Mouse (Mus musculus) induced T-regulatory cell, adult 2 months (primary cell): ENCODE results near the gene Tns3.

ENCODE experiments used
- DNase-seq: peaks from one replicate; pipeline ENCODE4 v3.0.0-alpha.2; 2012; ENCODE audit warnings: low read depth

Gene Tns3

GRCm38 (mm10) chr11:8435101-8435500, 229.2 kb downstream of the Tns3 start:
- no peak for DNase-seq

DNA sequence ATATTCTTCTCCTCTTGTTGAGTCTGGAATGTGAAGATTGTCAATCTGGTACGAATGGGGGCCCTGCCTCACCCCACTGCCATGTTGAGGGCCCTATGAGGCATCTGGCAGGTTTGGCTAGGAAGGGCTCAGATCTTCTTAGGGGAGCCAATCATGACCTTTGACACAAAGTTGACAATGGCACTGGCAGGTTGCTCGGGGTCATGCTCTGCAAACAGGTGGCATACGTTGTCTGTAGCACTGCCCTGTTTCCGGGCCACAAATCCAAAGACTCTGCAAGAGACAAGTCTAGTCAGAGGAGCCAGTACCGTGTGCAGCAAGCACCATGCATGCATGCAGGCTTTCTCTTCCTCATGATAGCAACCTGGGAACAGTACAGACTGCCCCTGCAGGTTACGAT, 230.0 kb downstream of the Tns3 start:
- no peak for DNase-seq

- no peak for DNase-seq
Observed at GRCm38 (mm10) chr11:8433443-8433842, 230.9 kb downstream of the Tns3 start.

- no peak for DNase-seq
Observed at GRCm38 (mm10) chr11:8432941-8433340, 231.4 kb downstream of the Tns3 start.

DNA sequence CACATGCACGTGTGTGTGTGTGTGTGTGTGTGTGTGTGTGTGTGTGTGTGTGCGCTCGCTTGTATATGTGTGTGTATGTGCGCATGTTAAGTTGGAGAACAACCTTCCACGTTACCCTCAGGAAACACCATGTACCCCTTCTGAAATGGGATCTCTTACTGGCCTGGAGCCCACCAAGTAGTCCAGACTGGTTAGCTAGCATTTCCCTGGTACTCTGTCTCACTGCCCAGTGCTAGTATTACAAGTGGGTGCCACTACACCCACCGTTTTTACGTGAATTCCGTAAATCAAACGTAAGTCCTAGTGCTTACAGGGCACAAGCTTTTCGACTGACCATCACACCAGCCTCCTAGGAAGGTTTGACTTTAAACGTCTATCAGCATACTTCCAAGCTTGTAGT, 236.7 kb downstream of the Tns3 start:
- DNase-seq = no peak

DNA sequence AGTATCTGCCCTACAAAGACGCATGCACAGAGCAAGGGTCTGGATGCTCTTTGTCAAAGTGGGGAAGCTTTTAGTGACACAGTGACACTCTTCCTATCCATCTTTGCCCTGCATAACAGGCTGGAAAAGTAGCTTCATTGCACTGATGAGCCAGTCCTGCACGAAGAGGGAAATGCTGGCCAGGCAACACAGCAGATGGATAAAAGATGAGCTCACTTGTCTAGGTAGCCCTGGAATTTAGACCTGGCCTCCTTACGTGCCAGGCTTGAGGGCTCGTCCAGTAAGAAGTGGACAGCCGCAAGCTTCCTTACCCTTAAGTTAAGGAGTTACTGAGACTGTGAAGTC, 239.1 kb downstream of the Tns3 start:
- no peak for DNase-seq

- DNase-seq = peak; percentile 51
Observed at GRCm38 (mm10) chr11:8424342-8425225, 239.8 kb downstream of the Tns3 start.

DNA sequence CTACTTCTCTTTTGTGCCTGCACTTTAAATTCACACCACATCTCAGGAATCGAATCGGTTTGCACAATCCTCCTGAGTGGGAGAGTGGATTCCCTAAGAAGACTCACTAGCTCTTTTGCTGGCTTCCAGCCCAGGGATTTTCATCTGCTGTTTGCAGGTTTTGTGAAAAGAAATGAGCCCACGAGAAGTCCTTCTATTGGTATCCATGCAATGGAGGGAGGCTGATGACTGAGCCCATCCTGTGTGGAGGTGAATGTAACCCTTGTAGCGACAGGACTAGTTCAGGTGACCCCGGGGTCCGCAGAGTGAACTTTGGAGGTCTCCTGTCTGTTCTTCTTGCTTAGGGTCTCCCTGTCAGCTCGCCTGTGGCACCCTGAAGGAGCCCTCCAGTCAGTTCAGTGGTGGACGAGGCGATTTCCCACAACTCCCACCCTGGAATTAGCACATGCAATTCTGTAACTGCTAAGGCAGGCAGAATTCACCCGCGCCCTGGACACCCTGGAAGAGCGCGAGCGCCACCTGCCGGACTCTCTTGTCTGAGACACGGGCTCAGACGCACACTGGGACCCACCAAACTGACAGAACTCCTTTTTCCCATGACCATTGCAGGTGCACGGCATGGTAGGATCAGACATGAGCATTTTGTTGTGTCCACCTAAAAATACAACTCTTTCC, 259.0 kb downstream of the Tns3 start:
- DNase-seq = peak; percentile 48

DNA sequence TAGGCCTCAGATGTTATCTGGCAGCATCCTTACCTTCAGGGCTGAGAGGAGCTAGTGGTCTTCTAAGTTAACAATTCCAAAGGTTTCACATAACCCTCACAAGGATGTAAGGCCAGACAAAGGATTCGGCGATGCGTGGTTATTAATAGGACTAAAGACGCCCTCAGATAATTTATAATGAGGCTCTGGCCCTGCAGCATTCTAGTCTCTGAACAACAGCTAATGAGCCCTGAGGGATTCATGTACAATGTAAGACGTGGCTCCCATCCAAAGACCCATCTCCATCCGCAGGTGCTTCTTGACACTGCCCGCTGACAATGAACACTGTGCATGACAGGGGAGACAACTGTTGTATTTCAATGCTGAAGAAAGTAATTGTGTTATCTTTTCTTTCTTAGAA, 263.0 kb downstream of the Tns3 start:
- DNase-seq = no peak

DNA sequence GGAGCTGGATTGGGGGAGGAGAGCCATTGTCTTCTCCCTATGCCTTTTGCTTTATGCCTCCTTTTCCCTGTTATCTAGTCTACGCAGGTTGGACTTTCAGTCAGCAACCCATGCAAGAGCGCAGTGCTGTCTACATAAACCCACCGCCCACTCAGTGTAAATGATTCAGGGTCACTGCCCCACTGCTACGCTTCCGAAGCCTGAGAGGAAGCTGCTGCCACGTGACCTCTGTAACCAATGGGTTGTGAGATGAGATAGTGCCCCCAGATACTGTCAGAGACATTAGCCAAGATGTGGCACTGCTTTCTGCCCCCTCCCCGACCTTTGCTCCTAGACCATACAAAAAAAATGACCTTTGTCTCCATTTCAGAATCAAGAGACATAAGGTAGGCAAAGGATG, 268.0 kb downstream of the Tns3 start:
- DNase-seq = no peak

- DNase-seq = no peak
Observed at GRCm38 (mm10) chr11:8391564-8391963, 272.8 kb downstream of the Tns3 start.

DNA sequence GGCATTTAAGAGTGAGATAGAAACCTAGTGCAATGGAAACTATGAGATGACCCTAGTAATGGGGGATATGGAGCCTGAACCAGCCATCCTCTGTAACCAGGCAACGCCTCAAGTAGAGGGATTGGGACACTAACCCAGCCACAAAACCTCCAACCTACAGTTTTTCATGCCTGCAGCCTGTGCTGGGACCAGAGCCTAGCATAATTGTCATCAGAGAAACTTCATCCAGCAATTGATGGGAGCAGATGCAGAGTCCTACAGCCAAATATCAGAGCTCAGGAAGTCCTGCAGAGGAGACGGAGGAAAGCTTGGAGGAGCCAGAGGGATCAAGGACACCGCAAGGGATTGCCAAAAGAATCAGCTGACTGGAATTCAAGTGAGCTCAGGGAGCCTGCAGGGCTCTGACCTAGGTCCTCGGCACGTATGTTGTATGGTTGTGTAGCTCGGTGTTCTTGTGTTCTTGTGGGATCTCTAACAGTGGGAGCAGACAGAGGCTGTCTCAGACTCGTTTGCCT, 278.4 kb downstream of the Tns3 start:
- DNase-seq = no peak
